Mouse (Mus musculus): Measurements from ENCODE around the gene Myoz2. TPM values are rescaled to one million over a fixed set of nuclear protein-coding genes. Genes with fewer than 3 reads are reported as not detected.

The Myoz2 gene
- polyA plus RNA-seq (2012; rRNA removed), result 0.19 and 4.9 TPM in 2 replicates

DNA sequence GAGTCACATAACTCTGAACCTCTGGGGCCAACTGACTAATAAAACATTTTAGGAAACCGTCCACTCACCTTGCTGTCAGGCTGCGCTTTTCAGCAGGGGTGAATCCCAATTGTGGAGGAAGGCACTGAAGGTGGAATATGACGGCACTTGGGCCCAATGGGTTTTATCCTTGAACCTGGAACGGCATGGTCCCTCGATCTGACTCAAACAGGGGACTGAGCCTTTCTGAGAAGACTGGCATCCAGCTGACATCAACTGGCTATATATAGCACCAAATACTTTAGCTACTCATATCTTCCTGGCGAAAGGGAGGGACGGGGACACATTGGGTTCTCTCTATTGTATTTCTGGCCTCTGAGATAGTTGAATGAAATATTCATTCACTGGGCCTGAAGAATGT is at the start of gene Myoz2:
Myoz2 (minus strand) TSS at position 264 of the 400 bp plus-strand sequence.

DNA sequence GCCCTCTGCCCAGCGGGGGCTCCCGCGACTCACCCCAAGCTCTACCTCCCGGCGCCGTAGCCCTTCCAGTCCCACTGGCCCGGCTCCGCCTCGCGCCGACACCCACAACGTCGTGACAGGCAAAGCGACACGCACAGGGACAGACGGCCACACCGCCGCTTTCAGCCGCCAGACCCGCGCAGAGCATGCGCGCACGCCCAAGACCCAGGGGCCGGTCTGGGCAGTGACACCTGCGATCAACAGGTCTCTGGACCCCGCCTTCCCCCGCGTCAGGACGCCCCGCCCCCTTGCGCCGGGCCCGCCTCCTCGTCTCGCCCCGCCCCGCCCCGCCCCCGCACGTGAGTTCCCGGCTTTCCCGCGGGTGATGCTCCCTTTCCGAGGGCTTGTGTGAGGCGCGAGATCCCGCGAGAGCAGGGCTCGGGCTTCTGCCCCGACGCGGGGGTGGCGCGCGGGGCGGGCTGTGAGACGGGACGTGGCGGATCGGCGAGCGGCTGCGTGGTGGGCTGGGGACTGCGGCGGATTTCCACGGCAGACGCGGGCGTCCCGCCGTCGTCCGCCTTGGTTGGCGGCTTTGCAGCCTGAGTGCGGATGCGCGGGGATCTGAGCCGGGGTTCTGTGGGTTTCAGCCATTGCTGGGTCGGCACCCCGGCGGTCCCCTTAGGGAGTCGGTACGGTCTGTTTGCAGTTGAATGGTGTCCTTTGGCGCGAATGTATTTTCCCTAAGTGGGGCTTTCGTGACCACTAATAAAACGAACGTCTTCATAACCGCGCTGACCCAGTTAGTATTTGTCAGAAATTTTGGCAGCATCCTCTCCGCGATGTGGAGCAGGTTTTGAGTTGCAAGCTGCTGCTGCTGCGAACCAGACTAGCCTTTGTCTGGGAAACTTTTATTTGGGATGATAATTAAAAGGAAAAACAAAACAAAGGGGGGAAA is 50.3 kb downstream of the Myoz2 start, which contains the start of gene Usp53:
Usp53 (minus strand) TSS at position 262 of the 934 bp plus-strand sequence.

Other genes starting within 250 kb of the Myoz2 start
- not detected in 2 replicates for gene Fabp2, start 139.9 kb downstream of the Myoz2 start, polyA plus RNA-seq (2012; rRNA removed)
- not detected in 2 replicates for gene Gm10959, start 115.7 kb downstream of the Myoz2 start, polyA plus RNA-seq (2012; rRNA removed)
- gene 1810037I17Rik, start 110.8 kb downstream of the Myoz2 start, polyA plus RNA-seq (2012; rRNA removed), result 42.8 and 47.9 TPM in 2 replicates
- 6.2 and 6.4 TPM in 2 replicates for gene Usp53, start 50.5 kb downstream of the Myoz2 start, polyA plus RNA-seq (2012; rRNA removed)
- 0.67 and 1.3 TPM in 2 replicates for gene Synpo2, start 201.1 kb upstream of the Myoz2 start, polyA plus RNA-seq (2012; rRNA removed)
- 18.3 and 19.5 TPM in 2 replicates for gene Sec24d, start 232.4 kb upstream of the Myoz2 start, polyA plus RNA-seq (2012; rRNA removed)